Mouse (Mus musculus): ENCODE measurements at regions not wholly inside any gene's neighbourhood (a gene's known extent, or its start where the extent isn't known, plus 50 kb on each side); places are given as distances from the start of the nearest gene placed in this dataset.
"Not testable (repeated sequence)": the region's sequence is repeated elsewhere in the genome, so short reads cannot be mapped to it uniquely, and the experiment has no call there.

- H3K27me3 ChIP-seq; H3K4me2 ChIP-seq; H3K4me1 ChIP-seq (replicated peaks); H3K9ac ChIP-seq (replicated peaks); ATAC-seq (ENCODE audit: insufficient number of reproducible peaks, insufficient read depth, low FRiP score, low TSS enrichment, low read depth); H3K36me3 ChIP-seq; H3K27ac ChIP-seq; H3K9me3 ChIP-seq; H3K4me3 ChIP-seq (replicated peaks): not testable (repeated sequence)
- WGBS: 56% methylated on average over 3 of the region's 3 CpGs
Measured at GRCm38 (mm10) chr12:22951956-22952355, 828.1 kb downstream of the Gm10330 start.

- under 1% methylated on average over 43 of the region's 53 CpGs for WGBS
- peak overlapping the region; percentile 74 for H3K9ac ChIP-seq (replicated peaks)
Measured at GRCm38 (mm10) chr12:22906156-22906555, 873.9 kb downstream of the Gm10330 start.

More at GRCm38 (mm10) chr12:22906156-22906555, 873.9 kb downstream of the Gm10330 start:
- not testable (repeated sequence) for H3K9me3 ChIP-seq; H3K27me3 ChIP-seq; ATAC-seq (ENCODE audit: insufficient number of reproducible peaks, insufficient read depth, low FRiP score, low TSS enrichment, low read depth); H3K4me1 ChIP-seq (replicated peaks); H3K27ac ChIP-seq; H3K36me3 ChIP-seq
- peak overlapping the region; percentile 56 for H3K4me2 ChIP-seq
- H3K4me3 ChIP-seq (replicated peaks): peak overlapping the region; percentile 65
